Mouse (Mus musculus): ENCODE results near the gene Dnm3. TPM values are rescaled to one million over a fixed set of nuclear protein-coding genes. Genes with fewer than 3 reads are reported as not detected.

Dnm3 gene
- polyA plus RNA-seq, 1 experiment from 2014 or later, result 3.6 TPM

DNA sequence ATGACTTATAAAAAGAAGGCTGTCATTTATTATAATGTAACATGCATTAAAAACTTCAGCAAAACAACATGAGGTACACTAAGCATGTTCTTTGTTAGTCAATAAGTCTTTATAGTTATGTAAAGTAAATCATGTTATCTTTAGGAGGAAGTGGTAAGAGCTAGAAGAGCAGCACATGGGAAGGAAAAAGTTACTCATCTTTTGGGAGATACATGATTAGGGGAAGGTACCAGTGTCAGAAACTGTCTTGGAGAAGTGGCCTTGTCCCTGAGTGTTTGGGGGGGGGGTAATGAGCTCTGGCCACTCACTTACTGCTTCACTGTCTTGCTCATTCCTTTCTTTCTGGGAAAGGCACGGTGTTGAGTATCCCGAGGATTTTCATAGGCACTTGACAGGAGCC is 535.8 kb downstream of the Dnm3 start:
- H3K4me3 ChIP-seq, result no peak overlapping the region
- H3K27me3 ChIP-seq (ENCODE audit: insufficient read depth, poor library complexity, severe bottlenecking), result no peaks in the 10 kb centered on the region
- no peaks in the 10 kb centered on the region for H3K9me3 ChIP-seq
- H3K36me3 ChIP-seq, result no peaks in the 10 kb centered on the region
- no peak for DNase-seq (ENCODE audit: low spot score)
- no peaks in the 10 kb centered on the region for H3K4me1 ChIP-seq
- no peak overlapping the region for H3K27ac ChIP-seq
- 86% methylated on average over 2 of the region's 2 CpGs for WGBS

MicroRNA genes within 50 kb of the gene (microRNA counts, 519-probe panel; counts per million panel counts)
- microRNA mmu-miR-199a-3p, result 10,041 counts per million, percentile 99 among the panel's probes with 10 or more counts
- 8,778 counts per million, percentile 93 among the panel's probes with 10 or more counts for microRNA mmu-miR-199a-5p
- 4,366 counts per million, percentile 25 among the panel's probes with 10 or more counts for microRNA mmu-miR-214

Small RNA genes within 50 kb of the gene (microRNA-seq; reads per million reads assigned to microRNA genes)
- gene Mir199a-2, result 51.0 reads per million, percentile 44 among the genes with 10 or more reads in this experiment
- 3,162 reads per million, percentile 87 among the genes with 10 or more reads in this experiment for gene Mir214

Other genes with a start within 250 kb of the Dnm3 start
- 17.6 and 22.2 TPM in 2 replicates for gene Mettl13, start 70.5 kb upstream of the Dnm3 start, polyA plus RNA-seq (2016; fragmentation: Nextera tagmentation; extraction: Ambion mirVana)
- 33.9 and 39.1 TPM in 2 replicates for gene Vamp4, start 92.5 kb upstream of the Dnm3 start, polyA plus RNA-seq (2016; fragmentation: Nextera tagmentation; extraction: Ambion mirVana)
- not detected in 2 replicates for gene Myoc, start 161.1 kb upstream of the Dnm3 start, polyA plus RNA-seq (2016; fragmentation: Nextera tagmentation; extraction: Ambion mirVana)
- not detected in 2 replicates for gene Myocos, start 180.2 kb upstream of the Dnm3 start, polyA plus RNA-seq (2016; fragmentation: Nextera tagmentation; extraction: Ambion mirVana)

Measured in heart, embryonic 10.5 days (tissue).